Mouse (Mus musculus) limb, embryonic 14.5 days (tissue): Measurements from ENCODE around the gene Gm47995. TPM values are rescaled to one million over a fixed set of nuclear protein-coding genes. Genes with fewer than 3 reads are reported as not detected.

Experiments used
- ATAC-seq: fragments of 200-750 bp; cut with Nextera tagmentation; 2 replicates; pipeline ENCODE4 v1.8.0; 2017; ENCODE audit warnings: low read depth, moderate number of reproducible peaks, moderate TSS enrichment; ENCODE audit not compliant: low FRiP score
- DNase-seq: peaks from one replicate; pipeline ENCODE4 v3.0.0-alpha.2; 2015; ENCODE audit warnings: low spot score
- H3K27ac ChIP-seq: fragments of 300-500 bp; sonication (generic); replicated peaks from 2 replicates; pipeline ENCODE4 v1.5.1; 2014; ENCODE audit warnings: low read depth, mild to moderate bottlenecking, low read length, moderate library complexity, mixed read lengths
- H3K27me3 ChIP-seq: fragments of 300-500 bp; sonication (generic); 2 replicates; pipeline ENCODE4 v1.6.1; 2014; ENCODE audit warnings: low read length, mixed read lengths; ENCODE audit not compliant: control insufficient read depth, insufficient read depth
- H3K36me3 ChIP-seq: fragments of 300-500 bp; sonication (generic); 2 replicates; pipeline ENCODE4 v1.6.1; 2014; ENCODE audit warnings: mild to moderate bottlenecking, low read length, moderate library complexity, mixed read lengths; ENCODE audit not compliant: control insufficient read depth, insufficient read depth
- H3K4me1 ChIP-seq: fragments of 300-500 bp; sonication (generic); 2 replicates; pipeline ENCODE4 v1.6.1; 2014; ENCODE audit warnings: antibody characterized with exemption, low read length, mixed read lengths; ENCODE audit not compliant: control insufficient read depth, insufficient read depth
- H3K4me2 ChIP-seq: fragments of 300-500 bp; sonication (generic); replicated peaks from 2 replicates; pipeline ENCODE4 v1.6.1; 2014; ENCODE audit warnings: low read depth, mild to moderate bottlenecking, low read length, moderate library complexity; ENCODE audit not compliant: severe bottlenecking
- H3K4me3 ChIP-seq: fragments of 300-500 bp; sonication (generic); replicated peaks from 2 replicates; pipeline ENCODE4 v1.5.1; 2014; ENCODE audit warnings: low read length
- H3K9ac ChIP-seq: fragments of 300-500 bp; sonication (generic); 2 replicates; pipeline ENCODE4 v1.6.1; 2014; ENCODE audit warnings: mild to moderate bottlenecking, low read depth, low read length, moderate library complexity; ENCODE audit not compliant: severe bottlenecking
- H3K9me3 ChIP-seq: fragments of 300-500 bp; sonication (generic); 2 replicates; pipeline ENCODE4 v1.6.1; 2016; ENCODE audit warnings: low read length; ENCODE audit not compliant: control insufficient read depth
- POLR2A ChIP-seq: fragments of 200-500 bp; IDR thresholded peaks from 2 replicates; pipeline ENCODE4 v1.8.0; 2012; ENCODE audit warnings: inconsistent platforms, mild to moderate bottlenecking, moderate library complexity, borderline replicate concordance; ENCODE audit not compliant: insufficient read depth, insufficient read length; ENCODE audit errors: extremely low read depth
- WGBS: fragments of 180-500 bp; shearing (Covaris S2); extraction: QIAGEN DNeasy Blood & Tissue Kit; methylation state at CpG from one replicate; pipeline ENCODE4 v1.1.7; 2014; 5-methylcytosine and 5-hydroxymethylcytosine counted together
- polyA plus RNA-seq, 2 experiments: library from polyadenylated mRNA; depleted of rRNA in 1 of 2; stranded (reverse) in 1 of 2; unstranded in 1 of 2; fragments of >200 nt; fragmentation: Nextera tagmentation in 1 of 2; extraction: Ambion mirVana in 1 of 2; gene quantifications; 2 replicates each; pipeline versions ENCODE4 v1.2.1 to v1.2.3; 2012 to 2014

The Gm47995 gene
- polyA plus RNA-seq, 2 experiments, result 0.06 TPM; not detected in 1

- H3K27me3 ChIP-seq, result no peaks in the 10 kb centered on the region
- H3K36me3 ChIP-seq, result no peaks in the 10 kb centered on the region
- no peak for TF ChIP-seq POLR2A
- H3K4me1 ChIP-seq, result no peaks in the 10 kb centered on the region
- 76% methylated on average over 7 of the region's 7 CpGs for WGBS
- DNase-seq (no peak), ATAC-seq (no peak)
- H3K27ac ChIP-seq, result no peak overlapping the region
- H3K9me3 ChIP-seq, result no peaks in the 10 kb centered on the region
- no peak overlapping the region for H3K4me3 ChIP-seq
- no peak overlapping the region for H3K9ac ChIP-seq
- H3K4me2 ChIP-seq, result no peak overlapping the region
Observed at GRCm38 (mm10) chr1:151156777-151157632, 41.2 kb upstream of the Gm47995 start.

- Histone ChIP-seq H3K4me3 (no peak overlapping the region), H3K4me1 (no peaks in the 10 kb centered on the region), H3K9ac (no peak overlapping the region), H3K36me3 (no peaks in the 10 kb centered on the region), H3K27ac (no peak overlapping the region), H3K4me2 (no peak overlapping the region), H3K9me3 (no peaks in the 10 kb centered on the region), H3K27me3 (no peaks in the 10 kb centered on the region)
- DNase-seq (no peak), ATAC-seq (no peak)
- WGBS, result 30% methylated on average over 9 of the region's 9 CpGs
- TF ChIP-seq POLR2A, result no peak
Observed at GRCm38 (mm10) chr1:151157963-151158856, 40.0 kb upstream of the Gm47995 start.

DNA sequence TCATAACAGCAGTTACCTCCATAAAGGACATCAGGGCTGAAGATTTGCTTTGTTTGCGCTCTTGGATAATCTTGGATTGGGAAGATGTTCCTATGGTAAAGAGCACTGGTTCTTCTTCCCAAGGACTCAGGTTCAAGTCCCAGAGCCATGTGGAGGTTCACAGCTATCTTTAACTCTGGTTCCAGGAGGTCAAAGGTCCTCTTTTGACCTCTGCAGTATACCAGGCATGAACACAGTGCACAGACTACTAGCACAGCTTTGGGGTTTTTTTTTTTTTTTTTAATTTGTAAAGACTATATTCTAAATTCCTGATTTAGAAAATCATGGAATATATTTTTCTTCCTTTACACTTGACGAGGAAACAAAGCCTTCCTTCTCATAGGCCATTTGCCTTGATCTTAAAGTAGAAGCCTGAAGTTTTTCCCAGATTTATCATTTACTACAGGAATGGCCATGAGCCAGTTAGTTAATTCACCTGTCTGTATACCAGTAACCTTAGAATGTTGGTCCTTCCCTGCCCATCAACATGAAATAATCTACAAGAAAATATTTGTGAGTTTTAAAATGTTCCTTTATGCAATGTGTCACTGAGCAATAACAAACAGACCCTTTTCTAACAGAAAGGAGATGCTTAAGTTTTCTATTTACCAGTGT lies 39.3 kb upstream of the Gm47995 start:
- Histone ChIP-seq H3K36me3 (no peaks in the 10 kb centered on the region), H3K27me3 (no peaks in the 10 kb centered on the region), H3K4me2 (no peak overlapping the region), H3K4me3 (no peak overlapping the region), H3K4me1 (no peaks in the 10 kb centered on the region), H3K9me3 (no peaks in the 10 kb centered on the region), H3K27ac (no peak overlapping the region), H3K9ac (no peak overlapping the region)
- no peak for ATAC-seq
- DNase-seq, result no peak
- TF ChIP-seq POLR2A, result no peak
- 87% methylated on average over 2 of the region's 2 CpGs for WGBS

DNA sequence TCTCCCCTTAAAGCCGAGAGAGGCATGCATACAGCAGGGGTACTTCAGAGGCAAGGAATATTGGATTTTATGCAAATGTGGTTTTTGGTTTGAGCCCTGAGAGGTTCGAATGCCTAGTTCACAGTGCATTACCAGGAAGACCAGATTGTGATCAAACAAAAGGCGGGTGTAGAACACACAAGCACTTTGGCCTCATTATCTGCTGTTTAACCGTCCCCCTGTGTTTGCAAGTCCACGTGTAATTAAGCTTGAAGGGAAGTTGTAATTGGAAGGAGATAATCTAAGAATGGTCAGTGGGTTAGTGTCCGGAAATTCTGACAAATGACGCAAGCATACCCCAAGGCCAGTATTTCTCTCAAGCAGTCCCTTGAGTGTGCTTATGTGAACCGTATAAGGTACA lies 32.2 kb upstream of the Gm47995 start:
- 33% methylated on average over 8 of the region's 8 CpGs for WGBS
- DNase-seq, result no peak
- no peak for ATAC-seq
- H3K36me3 ChIP-seq, result no peaks in the 10 kb centered on the region
- H3K9ac ChIP-seq, result no peak overlapping the region
- H3K4me2 ChIP-seq, result no peak overlapping the region
- no peak overlapping the region for H3K27ac ChIP-seq
- H3K4me3 ChIP-seq, result no peak overlapping the region
- peaks cover 8% of the 10 kb centered on the region for H3K4me1 ChIP-seq
- no peak for TF ChIP-seq POLR2A
- no peaks in the 10 kb centered on the region for H3K9me3 ChIP-seq
- H3K27me3 ChIP-seq, result no peaks in the 10 kb centered on the region
